Mouse (Mus musculus): ENCODE data around the gene Med27. TPM values are rescaled to one million over a fixed set of nuclear protein-coding genes. Genes with fewer than 3 reads are reported as not detected.

The Med27 gene
- total and polyA plus RNA-seq, 3 experiments, result 32.1 to 36.2 (median 33.6) TPM

DNA sequence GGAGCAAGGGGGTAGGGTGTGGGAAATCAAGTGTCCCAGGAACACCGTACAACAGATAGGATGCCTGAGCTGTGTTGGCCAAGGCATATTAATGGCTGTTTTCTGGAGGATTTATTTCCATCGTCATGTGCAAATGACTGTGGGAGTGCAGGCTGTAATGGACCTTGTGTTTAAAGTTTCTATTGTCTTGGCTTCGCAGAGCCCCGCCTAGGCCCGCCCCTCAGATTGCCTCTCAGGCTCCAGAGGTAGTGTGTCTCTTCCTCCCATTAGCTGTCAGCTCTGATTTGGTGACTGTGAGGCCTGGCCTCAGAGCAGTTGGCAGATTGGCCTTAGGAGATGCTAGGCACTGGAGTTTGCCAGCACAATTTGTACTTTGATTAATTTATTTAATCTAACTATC, 22.1 kb downstream of the Med27 start:
- no peak overlapping the region for H3K4me3 ChIP-seq (replicated peaks in 1 of 3; ENCODE audit: low read depth in 2 of 3, low read length in 2 of 3, poor library complexity in 1 of 3)
- in situ Hi-C loops (cut with MboI; ENCODE audit: low pct_ligation_motif_present, low pct_unique_long_range_greater_than_20kb, low sequenced_read_pairs) (no loop called here), dilution Hi-C loops (cut with MboI; ENCODE audit: extremely low pct_ligation_motif_present, extremely low pct_unique_long_range_greater_than_20kb, low sequenced_read_pairs) (no loop called here)
- TF ChIP-seq POLR2AphosphoS2 (IDR thresholded peaks at IDR 0.05; ENCODE audit: low read depth, low read length) (no peak), ETS1 (conservative IDR thresholded peaks at IDR 0.05; ENCODE audit: low read depth, low read length) (no peak), HCFC1 (IDR thresholded peaks at IDR 0.05; ENCODE audit: low read depth, low read length) (no peak), USF2 (conservative IDR thresholded peaks at IDR 0.05; ENCODE audit: low read depth, low read length) (no peak), KAT2A (IDR thresholded peaks at IDR 0.05; ENCODE audit: insufficient replicate concordance, low read length) (no peak)
- DNase-seq (ENCODE audit: extremely low read depth), result no peak
- H3K4me1 ChIP-seq (ENCODE audit: control insufficient read depth in 1 of 2, insufficient read depth in 2 of 2), result no peaks in the 10 kb centered on the region
- H3K4me2 ChIP-seq (ENCODE audit: insufficient read depth, low read depth, poor library complexity, severe bottlenecking), result no peak overlapping the region
- H3K27me3 ChIP-seq (replicated peaks), result no peaks in the 10 kb centered on the region
- H3K9me3 ChIP-seq (replicated peaks; ENCODE audit: low read length), result no peaks in the 10 kb centered on the region
- no peak overlapping the region for H3K27ac ChIP-seq (ENCODE audit: insufficient read depth, low read depth)
- no peaks in the 10 kb centered on the region for H3K79me2 ChIP-seq (replicated peaks; ENCODE audit: control insufficient read depth, extremely low read depth, insufficient read depth, poor library complexity, severe bottlenecking)
- H3K9ac ChIP-seq (ENCODE audit: insufficient read depth, low read depth), result no peak overlapping the region
- H3K36me3 ChIP-seq (replicated peaks in 1 of 2; ENCODE audit: control insufficient read depth in 1 of 2, insufficient read depth in 1 of 2, low read length in 1 of 2), result peaks cover 0 to 68% of the 10 kb centered on the region in 2 experiments

- no peak for DNase-seq (ENCODE audit: extremely low read depth)
- no peaks in the 10 kb centered on the region for H3K27me3 ChIP-seq (replicated peaks)
- H3K4me1 ChIP-seq (ENCODE audit: control insufficient read depth in 1 of 2, insufficient read depth in 2 of 2), result no peaks in the 10 kb centered on the region
- no peaks in the 10 kb centered on the region for H3K79me2 ChIP-seq (replicated peaks; ENCODE audit: control insufficient read depth, extremely low read depth, insufficient read depth, poor library complexity, severe bottlenecking)
- no peak overlapping the region for H3K4me2 ChIP-seq (ENCODE audit: insufficient read depth, low read depth, poor library complexity, severe bottlenecking)
- no peak overlapping the region for H3K4me3 ChIP-seq (replicated peaks in 1 of 3; ENCODE audit: low read depth in 2 of 3, low read length in 2 of 3, poor library complexity in 1 of 3)
- in situ Hi-C loops (cut with MboI; ENCODE audit: low pct_ligation_motif_present, low pct_unique_long_range_greater_than_20kb, low sequenced_read_pairs) (no loop called here), dilution Hi-C loops (cut with MboI; ENCODE audit: extremely low pct_ligation_motif_present, extremely low pct_unique_long_range_greater_than_20kb, low sequenced_read_pairs) (no loop called here)
- no peak overlapping the region for H3K9ac ChIP-seq (ENCODE audit: insufficient read depth, low read depth)
- no peaks in the 10 kb centered on the region for H3K9me3 ChIP-seq (replicated peaks; ENCODE audit: low read length)
- H3K27ac ChIP-seq (ENCODE audit: insufficient read depth, low read depth), result no peak overlapping the region
- TF ChIP-seq MAX (IDR thresholded peaks at IDR 0.05; ENCODE audit: low read length) (no peak), MAFK (IDR thresholded peaks at IDR 0.05; ENCODE audit: insufficient replicate concordance, low read length) (no peak), KAT2A (IDR thresholded peaks at IDR 0.05; ENCODE audit: insufficient replicate concordance, low read length) (no peak), HCFC1 (IDR thresholded peaks at IDR 0.05; ENCODE audit: low read depth, low read length) (no peak), ELF1 (IDR thresholded peaks at IDR 0.05; ENCODE audit: low read depth, low read length) (no peak), SMC3 (IDR thresholded peaks at IDR 0.05; ENCODE audit: low read depth, low read length) (no peak), POLR2A (IDR thresholded peaks at IDR 0.05; ENCODE audit: low read depth, low read length) (no peak), RAD21 (IDR thresholded peaks at IDR 0.05; ENCODE audit: low read depth, low read length) (no peak), JUND (conservative IDR thresholded peaks at IDR 0.05; ENCODE audit: low read depth, low read length) (no peak), JUN (IDR thresholded peaks at IDR 0.05; ENCODE audit: insufficient read depth, low read depth, low read length) (no peak), MAZ (IDR thresholded peaks at IDR 0.05; ENCODE audit: low read depth, low read length) (no peak), MEF2A (IDR thresholded peaks at IDR 0.05; ENCODE audit: borderline replicate concordance, low read depth, low read length) (no peak)
- H3K36me3 ChIP-seq (replicated peaks in 1 of 2; ENCODE audit: control insufficient read depth in 1 of 2, insufficient read depth in 1 of 2, low read length in 1 of 2), result peaks cover 0 to 52% of the 10 kb centered on the region in 2 experiments
These were observed 25.6 kb downstream of the Med27 start for GRCm38 (mm10) chr2:29372176-29372575.

Measured in CH12.LX (cell line).